Mouse (Mus musculus) limb, embryonic 13.5 days (tissue): Measurements from ENCODE around the gene Dicer1. TPM values are rescaled to one million over a fixed set of nuclear protein-coding genes. Genes with fewer than 3 reads are reported as not detected.

Source experiments
- ATAC-seq: fragments of 200-750 bp; cut with Nextera tagmentation; 2 replicates; pipeline ENCODE4 v1.8.0; 2017; ENCODE audit warnings: low read depth, moderate number of reproducible peaks, moderate TSS enrichment; ENCODE audit not compliant: low FRiP score
- H3K27ac ChIP-seq: fragments of 300-500 bp; sonication (generic); 2 replicates; pipeline ENCODE4 v1.5.1; 2015; ENCODE audit warnings: inconsistent platforms, mild to moderate bottlenecking, moderate library complexity
- H3K27me3 ChIP-seq: fragments of 300-500 bp; sonication (generic); 2 replicates; pipeline ENCODE4 v1.6.1; 2015; ENCODE audit warnings: mild to moderate bottlenecking, inconsistent platforms
- H3K36me3 ChIP-seq: fragments of 300-500 bp; sonication (generic); 2 replicates; pipeline ENCODE4 v1.6.1; 2015; ENCODE audit warnings: inconsistent platforms, mild to moderate bottlenecking, moderate library complexity
- H3K4me1 ChIP-seq: fragments of 300-500 bp; sonication (generic); 2 replicates; pipeline ENCODE4 v1.6.1; 2015; ENCODE audit warnings: inconsistent platforms
- H3K4me2 ChIP-seq: fragments of 300-500 bp; sonication (generic); replicated peaks from 2 replicates; pipeline ENCODE4 v1.6.1; 2015; ENCODE audit warnings: inconsistent platforms, mild to moderate bottlenecking, moderate library complexity
- H3K4me3 ChIP-seq: fragments of 300-500 bp; sonication (generic); 2 replicates; pipeline ENCODE4 v1.5.1; 2015; ENCODE audit warnings: moderate library complexity, mild to moderate bottlenecking, inconsistent platforms
- H3K9ac ChIP-seq: fragments of 300-500 bp; sonication (generic); 2 replicates; pipeline ENCODE4 v1.6.1; 2015; ENCODE audit warnings: mild to moderate bottlenecking, inconsistent platforms
- H3K9me3 ChIP-seq: fragments of 300-500 bp; sonication (generic); 2 replicates; pipeline ENCODE4 v1.6.1; 2016; ENCODE audit warnings: inconsistent platforms
- WGBS: fragments of 180-500 bp; shearing (Covaris S2); methylation state at CpG from one replicate; pipeline ENCODE4 v1.1.7; 2015; 5-methylcytosine and 5-hydroxymethylcytosine counted together
- polyA plus RNA-seq: library from polyadenylated mRNA; unstranded; fragments of >200 nt; fragmentation: Nextera tagmentation; extraction: Ambion mirVana; gene quantifications from 2 replicates; pipeline ENCODE4 v1.2.1, GENCODE M21; 2015

Gene Dicer1
- 47.0 and 49.4 TPM in 2 replicates for polyA plus RNA-seq

GRCm38 (mm10) chr12:104751814-104752765 is at the start of gene Dicer1:
TSS of gene Dicer1 (minus strand) at chr12:104751952.
- H3K9me3 ChIP-seq = no peaks in the 10 kb centered on the region
- H3K4me2 ChIP-seq = peak within 1 kb of the TSS; percentile 95
- ATAC-seq = peak; percentile 96
- H3K36me3 ChIP-seq = peaks cover 13% of the 10 kb centered on the region
- peaks cover 42% of the 10 kb centered on the region for H3K4me1 ChIP-seq
- peak within 1 kb of the TSS; percentile 89 for H3K4me3 ChIP-seq
- H3K27ac ChIP-seq = peak within 1 kb of the TSS; percentile 87
- H3K9ac ChIP-seq = peak within 1 kb of the TSS; percentile 97
- H3K27me3 ChIP-seq = no peaks in the 10 kb centered on the region
- under 1% methylated on average over 73 of the region's 94 CpGs for WGBS

GRCm38 (mm10) chr12:104799365-104799764 is 47.6 kb upstream of the Dicer1 start:
- Histone ChIP-seq H3K36me3 (peaks cover 43% of the 10 kb centered on the region), H3K27ac (no peak overlapping the region), H3K4me3 (no peak overlapping the region), H3K9me3 (peaks cover 17% of the 10 kb centered on the region), H3K27me3 (peaks cover 72% of the 10 kb centered on the region), H3K4me2 (no peak overlapping the region), H3K9ac (no peak overlapping the region), H3K4me1 (peaks cover 30% of the 10 kb centered on the region)
- ATAC-seq = no peak
- WGBS = 91% methylated on average over 3 of the region's 3 CpGs

GRCm38 (mm10) chr12:104797905-104798304 is 46.2 kb upstream of the Dicer1 start:
- Histone ChIP-seq H3K9ac (no peak overlapping the region), H3K36me3 (peaks cover 43% of the 10 kb centered on the region), H3K27me3 (peaks cover 70% of the 10 kb centered on the region), H3K4me1 (peaks cover 35% of the 10 kb centered on the region), H3K27ac (no peak overlapping the region), H3K4me2 (no peak overlapping the region), H3K4me3 (no peak overlapping the region), H3K9me3 (peaks cover 17% of the 10 kb centered on the region)
- no peak for ATAC-seq
- WGBS = 89% methylated on average over 6 of the region's 6 CpGs

- H3K27ac ChIP-seq = no peak overlapping the region
- no peak overlapping the region for H3K4me2 ChIP-seq
- H3K9ac ChIP-seq = no peak overlapping the region
- ATAC-seq = no peak
- H3K27me3 ChIP-seq = peaks cover 74% of the 10 kb centered on the region
- peaks cover 43% of the 10 kb centered on the region for H3K36me3 ChIP-seq
- 91% methylated on average over 11 of the region's 11 CpGs for WGBS
- peaks cover 17% of the 10 kb centered on the region for H3K9me3 ChIP-seq
- peaks cover 24% of the 10 kb centered on the region for H3K4me1 ChIP-seq
- H3K4me3 ChIP-seq = no peak overlapping the region
Observed at GRCm38 (mm10) chr12:104796635-104797378, 45.1 kb upstream of the Dicer1 start.

- Histone ChIP-seq H3K9ac (no peak overlapping the region), H3K27ac (no peak overlapping the region), H3K9me3 (peaks cover 17% of the 10 kb centered on the region), H3K4me2 (no peak overlapping the region), H3K4me3 (no peak overlapping the region), H3K27me3 (peaks cover 62% of the 10 kb centered on the region), H3K36me3 (peaks cover 49% of the 10 kb centered on the region), H3K4me1 (peaks cover 13% of the 10 kb centered on the region; the same call in 1 of the 2 replicates)
- no peak for ATAC-seq
- 74% methylated on average over 5 of the region's 5 CpGs for WGBS
Observed at GRCm38 (mm10) chr12:104794957-104795356, 43.2 kb upstream of the Dicer1 start.

- Histone ChIP-seq H3K36me3 (peaks cover 49% of the 10 kb centered on the region), H3K4me1 (peaks cover 13% of the 10 kb centered on the region; the same call in 1 of the 2 replicates), H3K4me3 (no peak overlapping the region), H3K27me3 (peaks cover 59% of the 10 kb centered on the region), H3K9ac (no peak overlapping the region), H3K9me3 (peaks cover 9% of the 10 kb centered on the region), H3K4me2 (no peak overlapping the region), H3K27ac (no peak overlapping the region)
- no peak for ATAC-seq
- 25% methylated on average over 12 of the region's 12 CpGs for WGBS
Observed at GRCm38 (mm10) chr12:104793486-104793885, 41.7 kb upstream of the Dicer1 start.

GRCm38 (mm10) chr12:104777603-104778002 is 25.9 kb upstream of the Dicer1 start:
- no peak overlapping the region for H3K9ac ChIP-seq
- 88% methylated on average over 1 of the region's 1 CpGs for WGBS
- no peak for ATAC-seq

GRCm38 (mm10) chr12:104771941-104772340 is 20.2 kb upstream of the Dicer1 start:
- peaks cover 64% of the 10 kb centered on the region for H3K27me3 ChIP-seq
- ATAC-seq = no peak
- no peak overlapping the region for H3K4me2 ChIP-seq
- H3K4me1 ChIP-seq = peaks cover 47% of the 10 kb centered on the region
- no peak overlapping the region for H3K27ac ChIP-seq
- no peaks in the 10 kb centered on the region for H3K9me3 ChIP-seq
- H3K36me3 ChIP-seq = peaks cover 26% of the 10 kb centered on the region
- H3K9ac ChIP-seq = no peak overlapping the region
- H3K4me3 ChIP-seq = no peak overlapping the region
- WGBS = 71% methylated on average over 2 of the region's 2 CpGs

More at GRCm38 (mm10) chr12:104777603-104778002, 25.9 kb upstream of the Dicer1 start:
- no peak overlapping the region for H3K4me3 ChIP-seq
- peaks cover 59% of the 10 kb centered on the region for H3K27me3 ChIP-seq
- H3K9me3 ChIP-seq = no peaks in the 10 kb centered on the region
- H3K36me3 ChIP-seq = peaks cover 53% of the 10 kb centered on the region
- peaks cover 19% of the 10 kb centered on the region for H3K4me1 ChIP-seq
- no peak overlapping the region for H3K4me2 ChIP-seq
- H3K27ac ChIP-seq = no peak overlapping the region

GRCm38 (mm10) chr12:104769201-104769785 is 17.5 kb upstream of the Dicer1 start:
- Histone ChIP-seq H3K4me1 (peaks cover 59% of the 10 kb centered on the region), H3K9me3 (no peaks in the 10 kb centered on the region), H3K36me3 (peaks cover 5% of the 10 kb centered on the region; the same call in 1 of the 2 replicates), H3K4me2 (peak overlapping the region; percentile 16; the same call in 1 of the 2 replicates), H3K9ac (no peak overlapping the region), H3K4me3 (no peak overlapping the region), H3K27ac (no peak overlapping the region), H3K27me3 (peaks cover 48% of the 10 kb centered on the region)
- 15% methylated on average over 10 of the region's 10 CpGs for WGBS
- ATAC-seq = peak; percentile 88

GRCm38 (mm10) chr12:104767183-104767582 is 15.4 kb upstream of the Dicer1 start:
- no peak overlapping the region for H3K4me2 ChIP-seq
- no peaks in the 10 kb centered on the region for H3K9me3 ChIP-seq
- H3K4me3 ChIP-seq = no peak overlapping the region
- 88% methylated on average over 4 of the region's 4 CpGs for WGBS
- H3K36me3 ChIP-seq = peaks cover 5% of the 10 kb centered on the region; the same call in 1 of the 2 replicates
- peaks cover 55% of the 10 kb centered on the region for H3K4me1 ChIP-seq
- no peak overlapping the region for H3K27ac ChIP-seq
- H3K9ac ChIP-seq = no peak overlapping the region
- peaks cover 37% of the 10 kb centered on the region for H3K27me3 ChIP-seq
- ATAC-seq = no peak

- ATAC-seq = no peak
- Histone ChIP-seq H3K4me3 (no peak overlapping the region), H3K27me3 (peaks cover 27% of the 10 kb centered on the region), H3K27ac (no peak overlapping the region), H3K36me3 (peaks cover 2% of the 10 kb centered on the region; the same call in 1 of the 2 replicates), H3K9me3 (no peaks in the 10 kb centered on the region), H3K4me1 (peaks cover 55% of the 10 kb centered on the region), H3K4me2 (no peak overlapping the region), H3K9ac (no peak overlapping the region)
- WGBS = 74% methylated on average over 7 of the region's 7 CpGs
Observed at GRCm38 (mm10) chr12:104765761-104766160, 14.0 kb upstream of the Dicer1 start.
